Mouse (Mus musculus) ES-Bruce4 (cell line): ENCODE data around the gene Gngt2. TPM values are rescaled to one million over a fixed set of nuclear protein-coding genes. Genes with fewer than 3 reads are reported as not detected.
"Not testable (repeated sequence)": the region's sequence is repeated elsewhere in the genome, so short reads cannot be mapped to it uniquely, and the experiment has no call there.

Source experiments
- H3K27ac ChIP-seq: 2 replicates; pipeline ENCODE4 v1.5.1; 2012; ENCODE audit warnings: low read length, inconsistent platforms; ENCODE audit not compliant: insufficient read depth
- H3K27me3 ChIP-seq: 2 replicates; pipeline ENCODE4 v1.6.1; 2012; ENCODE audit warnings: mild to moderate bottlenecking, low read length, inconsistent platforms; ENCODE audit not compliant: control insufficient read depth, poor library complexity, insufficient read depth, severe bottlenecking
- H3K36me3 ChIP-seq: 2 replicates; pipeline ENCODE4 v1.6.1; 2012; ENCODE audit warnings: inconsistent platforms, mild to moderate bottlenecking, low read length, moderate library complexity; ENCODE audit not compliant: control insufficient read depth, poor library complexity, insufficient read depth, severe bottlenecking
- H3K4me1 ChIP-seq: one replicate; pipeline ENCODE4 v1.8.1; 2011; ENCODE audit warnings: low read length; ENCODE audit not compliant: control insufficient read depth, insufficient read depth
- H3K4me3 ChIP-seq: 2 replicates; pipeline ENCODE4 v1.5.1; 2011; ENCODE audit warnings: low read depth, mild to moderate bottlenecking, low read length
- H3K9ac ChIP-seq: 2 replicates; pipeline ENCODE4 v1.6.1; 2012; ENCODE audit warnings: low read depth, mild to moderate bottlenecking, inconsistent platforms; ENCODE audit not compliant: poor library complexity, severe bottlenecking
- H3K9me3 ChIP-seq: replicated peaks from 2 replicates; pipeline ENCODE4 v1.6.1; 2012; ENCODE audit warnings: mild to moderate bottlenecking, low read length, inconsistent platforms; ENCODE audit not compliant: control insufficient read depth, poor library complexity, insufficient read depth, severe bottlenecking
- CTCF ChIP-seq: IDR thresholded peaks from one replicate; pipeline ENCODE4 v1.8.1; 2011; ENCODE audit warnings: low read depth, low read length
- EP300 ChIP-seq: IDR thresholded peaks from 2 replicates; pipeline ENCODE4 v1.6.1; 2011; ENCODE audit warnings: low read depth, low read length; ENCODE audit not compliant: insufficient read depth
- POLR2A ChIP-seq: IDR thresholded peaks from one replicate; pipeline ENCODE4 v1.8.1; 2011; ENCODE audit warnings: low read length; ENCODE audit not compliant: insufficient read depth
- polyA plus RNA-seq: library from polyadenylated mRNA; stranded (reverse); fragments of >200 nt; gene quantifications from 2 replicates; pipeline ENCODE4 v1.2.4, GENCODE M21; 2011; ENCODE audit warnings: low read depth; ENCODE audit not compliant: missing spikeins, insufficient read depth, insufficient read length

Gngt2 gene
- polyA plus RNA-seq, 1 experiment, result 7.9 TPM

DNA sequence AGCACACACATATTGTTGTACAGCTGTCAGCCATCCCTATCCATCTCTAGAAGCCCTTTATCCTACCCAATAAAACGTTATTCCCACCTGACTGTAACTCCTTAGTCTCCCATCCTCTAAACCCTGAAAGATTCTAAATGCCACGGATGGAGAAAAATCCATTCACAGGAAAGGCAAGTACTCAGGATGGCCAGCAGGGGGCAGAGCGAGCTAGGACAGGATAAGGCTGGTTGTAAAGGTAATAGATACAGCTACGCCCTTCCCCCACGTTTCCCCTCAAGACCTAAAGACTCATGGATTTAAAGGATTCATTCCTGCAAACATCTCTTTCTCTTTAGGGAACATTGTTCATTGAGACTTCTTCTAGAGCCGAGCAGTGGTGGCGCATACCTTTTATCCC lies 39.3 kb downstream of the Gngt2 start:
- Histone ChIP-seq H3K4me1 (no peaks in the 10 kb centered on the region), H3K4me3 (peak overlapping the region; percentile 78), H3K27me3 (no peaks in the 10 kb centered on the region), H3K9ac (0 out of 2 replicates have a peak overlapping the region, but pooled peaks have one; percentile 9), H3K9me3 (no peaks in the 10 kb centered on the region), H3K36me3 (no peaks in the 10 kb centered on the region), H3K27ac (no peak overlapping the region)
- TF ChIP-seq POLR2A (no peak), CTCF (peak; percentile 88)

DNA sequence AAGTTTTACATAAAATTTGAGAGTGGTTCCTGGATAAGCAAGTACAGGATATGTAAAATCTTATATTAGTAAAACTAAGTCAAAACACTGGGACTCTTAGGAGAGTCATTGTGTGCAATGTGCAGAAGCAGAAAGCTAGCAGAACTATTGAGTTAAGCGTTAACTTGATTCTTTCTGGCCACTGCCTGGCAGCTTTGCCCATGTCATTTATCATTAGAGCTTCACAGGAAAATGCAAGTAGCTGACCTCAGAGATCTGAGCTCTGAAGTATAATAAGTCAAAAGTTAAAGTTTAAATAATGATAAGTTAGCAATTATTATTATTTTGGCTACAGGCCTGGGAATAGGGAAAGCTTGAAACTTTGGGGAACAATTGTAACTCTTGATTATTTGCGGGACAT lies 42.8 kb downstream of the Gngt2 start:
- H3K9me3 ChIP-seq, H3K4me3 ChIP-seq, H3K27ac ChIP-seq, H3K27me3 ChIP-seq, H3K4me1 ChIP-seq, H3K9ac ChIP-seq, H3K36me3 ChIP-seq: not testable (repeated sequence)

DNA sequence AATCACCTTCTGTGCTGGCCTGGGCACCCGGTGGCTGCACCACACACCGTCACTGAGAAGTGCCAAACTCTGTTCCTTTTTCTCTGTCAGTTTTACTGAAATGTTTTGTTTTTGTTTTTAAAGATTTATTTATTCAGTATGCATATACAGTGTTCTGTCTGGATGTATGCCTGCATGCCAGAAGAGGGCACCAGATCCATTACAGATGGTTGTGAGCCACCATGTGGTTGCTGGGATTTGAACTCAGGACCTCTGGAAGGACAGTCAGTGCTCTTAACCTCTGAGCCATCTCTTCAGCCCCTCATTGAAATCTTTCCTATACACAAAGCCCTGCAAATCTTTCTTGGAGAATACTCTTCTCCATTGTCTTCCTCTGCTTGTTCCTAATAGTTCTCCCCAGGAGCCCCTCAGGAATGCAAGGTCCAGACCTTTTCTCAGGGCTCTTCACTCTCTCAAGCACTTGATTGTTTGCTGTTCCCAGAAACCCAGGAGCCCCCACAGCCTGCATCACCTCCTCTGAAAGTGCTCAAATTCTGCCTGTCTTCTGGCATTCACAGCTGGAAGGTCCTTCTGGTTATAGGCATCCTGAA lies 53.5 kb downstream of the Gngt2 start:
- Histone ChIP-seq H3K27me3 (no peaks in the 10 kb centered on the region), H3K9ac (no peak overlapping the region), H3K36me3 (no peaks in the 10 kb centered on the region), H3K27ac (no peak overlapping the region), H3K4me3 (no peak overlapping the region), H3K9me3 (peaks cover 4% of the 10 kb centered on the region), H3K4me1 (no peaks in the 10 kb centered on the region)
- TF ChIP-seq CTCF (no peak), POLR2A (no peak), EP300 (no peak)

Other genes with a start within 250 kb of the Gngt2 start
- gene Ngfr, start 249.5 kb upstream of the Gngt2 start, polyA plus RNA-seq, result 2.0 and 2.2 TPM in 2 replicates
- 255 and 274 TPM in 2 replicates for gene Phb, start 170.3 kb upstream of the Gngt2 start, polyA plus RNA-seq
- 41.4 TPM in 2 replicates for gene Zfp652, start 124.5 kb upstream of the Gngt2 start, polyA plus RNA-seq
- 2.3 and 3.9 TPM in 2 replicates for gene B130006D01Rik, start 113.6 kb upstream of the Gngt2 start, polyA plus RNA-seq
- gene Phospho1, start 12.7 kb upstream of the Gngt2 start, polyA plus RNA-seq, result 5.8 and 6.5 TPM in 2 replicates
- 1.1 and 1.3 TPM in 2 replicates for gene Abi3, start 5.3 kb downstream of the Gngt2 start, polyA plus RNA-seq
- 3.1 and 4.5 TPM in 2 replicates for gene B4galnt2, start 77.7 kb downstream of the Gngt2 start, polyA plus RNA-seq
- 379 and 392 TPM in 2 replicates for gene Igf2bp1, start 168.7 kb downstream of the Gngt2 start, polyA plus RNA-seq
- gene Gip, start 187.3 kb downstream of the Gngt2 start, polyA plus RNA-seq, result not detected in 2 replicates
- 56.1 and 62.1 TPM in 2 replicates for gene Snf8, start 197.7 kb downstream of the Gngt2 start, polyA plus RNA-seq
- gene Ube2z, start 228.2 kb downstream of the Gngt2 start, polyA plus RNA-seq, result 85.7 and 86.6 TPM in 2 replicates
- 184 and 191 TPM in 2 replicates for gene Atp5g1, start 238.5 kb downstream of the Gngt2 start, polyA plus RNA-seq